Mouse (Mus musculus): ENCODE results near the gene Hmga1. TPM values are rescaled to one million over a fixed set of nuclear protein-coding genes. Genes with fewer than 3 reads are reported as not detected.

Gene Hmga1
- polyA plus RNA-seq, 1 experiment from 2014 or later, result 329 TPM

- WGBS, result 30% methylated on average over 15 of the region's 15 CpGs
- no peak for TF ChIP-seq CTCF (IDR thresholded peaks at IDR 0.05; ENCODE audit: low read depth)
- no peak overlapping the region for H3K4me2 ChIP-seq
- DNase-seq (no peak), ATAC-seq (ENCODE audit: insufficient read depth) (0 out of 2 replicates have a peak, but pooled peaks have one; percentile 16)
- H3K36me3 ChIP-seq (ENCODE audit: insufficient read depth), result no peaks in the 10 kb centered on the region
- H3K27ac ChIP-seq (ENCODE audit: low read depth), result no peak overlapping the region
- no peak overlapping the region for H3K9ac ChIP-seq
- no peak overlapping the region for H3K4me3 ChIP-seq (ENCODE audit: low read depth, low read length)
- H3K4me1 ChIP-seq (ENCODE audit: insufficient read depth), result no peaks in the 10 kb centered on the region
- peaks cover 62% of the 10 kb centered on the region for H3K27me3 ChIP-seq (ENCODE audit: insufficient read depth, low read length)
- no peaks in the 10 kb centered on the region for H3K9me3 ChIP-seq (ENCODE audit: low read depth, low read length)
Measured at GRCm38 (mm10) chr17:27518700-27519595, 37.3 kb upstream of the Hmga1 start.

GRCm38 (mm10) chr17:27520557-27520956, 35.7 kb upstream of the Hmga1 start:
- Histone ChIP-seq H3K9me3 (ENCODE audit: low read depth, low read length) (no peaks in the 10 kb centered on the region), H3K4me3 (ENCODE audit: low read depth, low read length) (no peak overlapping the region), H3K4me1 (ENCODE audit: insufficient read depth) (no peaks in the 10 kb centered on the region), H3K27me3 (ENCODE audit: insufficient read depth, low read length) (peaks cover 46% of the 10 kb centered on the region), H3K27ac (ENCODE audit: low read depth) (no peak overlapping the region), H3K4me2 (no peak overlapping the region), H3K36me3 (ENCODE audit: insufficient read depth) (no peaks in the 10 kb centered on the region), H3K9ac (no peak overlapping the region)
- ATAC-seq (ENCODE audit: insufficient read depth) (no peak), DNase-seq (peak; percentile 76)
- WGBS, result 1% methylated on average over 27 of the region's 27 CpGs
- peak; percentile 79 for TF ChIP-seq CTCF (IDR thresholded peaks at IDR 0.05; ENCODE audit: low read depth)

GRCm38 (mm10) chr17:27521303-27521702, 35.0 kb upstream of the Hmga1 start, which contains the start of gene Grm4:
Gene Grm4, minus strand, starts transcription at chr17:27521403.
- Histone ChIP-seq H3K27ac (ENCODE audit: low read depth) (no peak within 1 kb of the TSS), H3K9ac (no peak within 1 kb of the TSS), H3K36me3 (ENCODE audit: insufficient read depth) (no peaks in the 10 kb centered on the region), H3K4me1 (ENCODE audit: insufficient read depth) (no peaks in the 10 kb centered on the region), H3K4me2 (no peak within 1 kb of the TSS), H3K27me3 (ENCODE audit: insufficient read depth, low read length) (peaks cover 40% of the 10 kb centered on the region), H3K9me3 (ENCODE audit: low read depth, low read length) (no peaks in the 10 kb centered on the region), H3K4me3 (ENCODE audit: low read depth, low read length) (no peak within 1 kb of the TSS)
- no peak for TF ChIP-seq CTCF (IDR thresholded peaks at IDR 0.05; ENCODE audit: low read depth)
- WGBS, result 73% methylated on average over 5 of the region's 5 CpGs
- DNase-seq (no peak), ATAC-seq (ENCODE audit: insufficient read depth) (no peak)

- WGBS, result 54% methylated on average over 7 of the region's 7 CpGs
- Histone ChIP-seq H3K27ac (ENCODE audit: low read depth) (no peak overlapping the region), H3K27me3 (ENCODE audit: insufficient read depth, low read length) (peaks cover 30% of the 10 kb centered on the region), H3K9ac (no peak overlapping the region; the same call in 1 of the 2 replicates), H3K36me3 (ENCODE audit: insufficient read depth) (no peaks in the 10 kb centered on the region), H3K4me3 (ENCODE audit: low read depth, low read length) (no peak overlapping the region), H3K9me3 (ENCODE audit: low read depth, low read length) (no peaks in the 10 kb centered on the region), H3K4me1 (ENCODE audit: insufficient read depth) (no peaks in the 10 kb centered on the region), H3K4me2 (no peak overlapping the region)
- no peak for TF ChIP-seq CTCF (IDR thresholded peaks at IDR 0.05; ENCODE audit: low read depth)
- DNase-seq (no peak), ATAC-seq (ENCODE audit: insufficient read depth) (no peak)
Measured at GRCm38 (mm10) chr17:27523121-27523520, 33.2 kb upstream of the Hmga1 start.

- H3K27ac ChIP-seq (ENCODE audit: low read depth), result no peak overlapping the region
- H3K9ac ChIP-seq, result no peak overlapping the region
- H3K4me1 ChIP-seq (ENCODE audit: insufficient read depth), result no peaks in the 10 kb centered on the region
- DNase-seq (no peak), ATAC-seq (ENCODE audit: insufficient read depth) (no peak)
- no peak overlapping the region for H3K4me3 ChIP-seq (ENCODE audit: low read depth, low read length)
- no peaks in the 10 kb centered on the region; the same call in 1 of the 2 replicates for H3K27me3 ChIP-seq (ENCODE audit: insufficient read depth, low read length)
- H3K9me3 ChIP-seq (ENCODE audit: low read depth, low read length), result no peaks in the 10 kb centered on the region
- H3K4me2 ChIP-seq, result no peak overlapping the region
- no peak for TF ChIP-seq CTCF (IDR thresholded peaks at IDR 0.05; ENCODE audit: low read depth)
- WGBS, result 62% methylated on average over 6 of the region's 6 CpGs
- no peaks in the 10 kb centered on the region for H3K36me3 ChIP-seq (ENCODE audit: insufficient read depth)
Measured at GRCm38 (mm10) chr17:27527188-27527587, 29.1 kb upstream of the Hmga1 start.

- Histone ChIP-seq H3K4me3 (ENCODE audit: low read depth, low read length) (no peak overlapping the region), H3K27me3 (ENCODE audit: insufficient read depth, low read length) (no peaks in the 10 kb centered on the region), H3K36me3 (ENCODE audit: insufficient read depth) (no peaks in the 10 kb centered on the region), H3K27ac (ENCODE audit: low read depth) (no peak overlapping the region), H3K4me2 (no peak overlapping the region), H3K4me1 (ENCODE audit: insufficient read depth) (no peaks in the 10 kb centered on the region), H3K9me3 (ENCODE audit: low read depth, low read length) (no peaks in the 10 kb centered on the region), H3K9ac (no peak overlapping the region)
- WGBS, result 48% methylated on average over 8 of the region's 8 CpGs
- no peak for TF ChIP-seq CTCF (IDR thresholded peaks at IDR 0.05; ENCODE audit: low read depth)
- DNase-seq, result no peak
- no peak for ATAC-seq (ENCODE audit: insufficient read depth)
Measured at GRCm38 (mm10) chr17:27528030-27528429, 28.3 kb upstream of the Hmga1 start.

- H3K4me1 ChIP-seq (ENCODE audit: insufficient read depth), result no peaks in the 10 kb centered on the region
- DNase-seq, result no peak
- H3K9ac ChIP-seq, result no peak overlapping the region
- 69% methylated on average over 5 of the region's 5 CpGs for whole genome bisulfite sequencing
- H3K4me3 ChIP-seq (ENCODE audit: low read depth, low read length), result no peak overlapping the region
- H3K4me2 ChIP-seq, result no peak overlapping the region
- H3K27ac ChIP-seq (ENCODE audit: low read depth), result no peak overlapping the region
- H3K36me3 ChIP-seq (ENCODE audit: insufficient read depth), result no peaks in the 10 kb centered on the region
- no peaks in the 10 kb centered on the region for H3K27me3 ChIP-seq (ENCODE audit: insufficient read depth, low read length)
- no peak for TF ChIP-seq CTCF (IDR thresholded peaks at IDR 0.05; ENCODE audit: low read depth)
- ATAC-seq (ENCODE audit: insufficient read depth), result no peak
- no peaks in the 10 kb centered on the region for H3K9me3 ChIP-seq (ENCODE audit: low read depth, low read length)
Measured at GRCm38 (mm10) chr17:27528767-27529166, 27.5 kb upstream of the Hmga1 start.

Measured in lung, embryonic 14.5 days (tissue).